Mouse (Mus musculus) MEL (cell line): ENCODE measurements around the gene 4932438A13Rik. TPM values are rescaled to one million over a fixed set of nuclear protein-coding genes. Genes with fewer than 3 reads are reported as not detected.

Source experiments
- DNase-seq: peaks from one replicate; pipeline ENCODE4 v3.0.0; 2011; ENCODE audit warnings: low read depth, low spot score
- H3K27ac ChIP-seq: 2 replicates; pipeline ENCODE4 v1.5.1; 2012; ENCODE audit warnings: low read depth, mild to moderate bottlenecking, control low read depth, low read length, moderate library complexity; ENCODE audit not compliant: control insufficient read depth
- H3K27me3 ChIP-seq, 2 experiments: fragments of 150-350 bp in 1 of 2; sonication (generic) in 1 of 2; 2 replicates each; pipeline ENCODE4 v1.6.1; 2012; ENCODE audit warnings: low read length in 2 of 2, mild to moderate bottlenecking in 2 of 2, improper control_type of control experiment in 1 of 2, moderate library complexity in 1 of 2; ENCODE audit not compliant: insufficient read depth in 2 of 2, control insufficient read depth in 1 of 2
- H3K36me3 ChIP-seq, 2 experiments: 2 replicates each; pipeline ENCODE4 v1.6.1; 2012 to 2014; ENCODE audit warnings: low read length in 2 of 2, improper control_type of control experiment in 1 of 2, inconsistent platforms in 1 of 2, mild to moderate bottlenecking in 1 of 2; ENCODE audit not compliant: insufficient read depth in 2 of 2, control insufficient read depth in 1 of 2
- H3K4me1 ChIP-seq, 2 experiments: fragments of 150-350 bp in 1 of 2; sonication (generic) in 1 of 2; 2 replicates each; pipeline ENCODE4 v1.6.1; 2012; ENCODE audit warnings: low read length in 2 of 2, improper control_type of control experiment in 1 of 2, mild to moderate bottlenecking in 1 of 2; ENCODE audit not compliant: insufficient read depth in 2 of 2, control insufficient read depth in 1 of 2
- H3K4me3 ChIP-seq, 2 experiments: fragments of 150-350 bp in 1 of 2; sonication (generic) in 1 of 2; 2 replicates each; pipeline ENCODE4 v1.5.1; 2012; ENCODE audit warnings: low read depth in 2 of 2, low read length in 2 of 2, mild to moderate bottlenecking in 2 of 2, moderate library complexity in 2 of 2, control low read depth in 1 of 2, improper control_type of control experiment in 1 of 2; ENCODE audit not compliant: control insufficient read depth in 1 of 2, insufficient read depth in 1 of 2
- H3K79me2 ChIP-seq: 2 replicates; pipeline ENCODE4 v1.6.1; 2012; ENCODE audit warnings: mild to moderate bottlenecking, low read length, moderate library complexity; ENCODE audit not compliant: control insufficient read depth, poor library complexity, insufficient read depth
- H3K9ac ChIP-seq: 2 replicates; pipeline ENCODE4 v1.6.1; 2012; ENCODE audit warnings: low read depth, mild to moderate bottlenecking, control low read depth, low read length, moderate library complexity; ENCODE audit not compliant: control insufficient read depth, poor library complexity, severe bottlenecking
- H3K9me3 ChIP-seq: fragments of 150-350 bp; sonication (generic); replicated peaks from 2 replicates; pipeline ENCODE4 v1.6.1; 2012; ENCODE audit warnings: mild to moderate bottlenecking, low read length, improper control_type of control experiment, moderate library complexity; ENCODE audit not compliant: insufficient read depth
- CHD2 ChIP-seq: IDR thresholded peaks from 2 replicates; pipeline ENCODE4 v1.6.1; 2011; ENCODE audit warnings: low read length, improper control_type of control experiment
- GATA1 ChIP-seq: IDR thresholded peaks from 2 replicates; pipeline ENCODE4 v1.6.1; 2011; ENCODE audit warnings: low read depth, low read length, improper control_type of control experiment
- JUND ChIP-seq: IDR thresholded peaks from 2 replicates; pipeline ENCODE4 v1.6.1; 2011; ENCODE audit warnings: low read depth, mild to moderate bottlenecking, improper control_type of control experiment, low read length
- KAT2A ChIP-seq: conservative IDR thresholded peaks from 2 replicates; pipeline ENCODE4 v1.6.1; 2012; ENCODE audit warnings: low read depth, low read length, improper control_type of control experiment, inconsistent platforms
- MAFK ChIP-seq: IDR thresholded peaks from 2 replicates; pipeline ENCODE4 v1.6.1; 2011; ENCODE audit warnings: low read depth, mild to moderate bottlenecking, low read length, improper control_type of control experiment, borderline replicate concordance
- NELFE ChIP-seq: IDR thresholded peaks from 2 replicates; pipeline ENCODE4 v1.6.1; 2011; ENCODE audit warnings: low read depth, low read length, improper control_type of control experiment
- TAL1 ChIP-seq: IDR thresholded peaks from 2 replicates; pipeline ENCODE4 v1.6.1; 2012; ENCODE audit warnings: mild to moderate bottlenecking, inconsistent platforms, low read length, moderate library complexity, mixed read lengths
- TBP ChIP-seq: IDR thresholded peaks from 2 replicates; pipeline ENCODE4 v1.8.0; 2011; ENCODE audit warnings: low read depth, low read length, improper control_type of control experiment
- ZKSCAN1 ChIP-seq: IDR thresholded peaks from 2 replicates; pipeline ENCODE4 v1.6.1; 2012; ENCODE audit warnings: low read depth, mild to moderate bottlenecking, inconsistent platforms, low read length, improper control_type of control experiment, moderate library complexity
- ZMIZ1 ChIP-seq: IDR thresholded peaks from 2 replicates; pipeline ENCODE4 v1.6.1; 2012; ENCODE audit warnings: low read depth, mild to moderate bottlenecking, inconsistent platforms, low read length, improper control_type of control experiment, moderate library complexity
- polyA plus RNA-seq, 2 experiments: library from polyadenylated mRNA; stranded (reverse) in 1 of 2; unstranded in 1 of 2; fragments of >175 nt in 1 of 2; fragments of >200 nt in 1 of 2; gene quantifications; 2 replicates each; pipeline versions ENCODE4 v1.2.1 to v1.2.4; 2012; ENCODE audit warnings: low replicate concordance in 2 of 2, low read depth in 1 of 2; ENCODE audit not compliant: insufficient read length in 2 of 2, insufficient read depth in 1 of 2, missing spikeins in 1 of 2
- total RNA-seq: library from RNA; depleted of rRNA; stranded (reverse); fragments of 300-350 nt; gene quantifications from 2 replicates; pipeline ENCODE4 v1.2.3, GENCODE M21; 2012

The 4932438A13Rik gene
- total and polyA plus RNA-seq, 3 experiments = 11.7 to 102 (median 14.3) TPM

- H3K4me3 ChIP-seq = peak overlapping the region; percentile 100
- peak overlapping the region; percentile 97 for H3K9ac ChIP-seq
- H3K4me1 ChIP-seq = peaks cover 2 to 5% of the 10 kb centered on the region in 2 experiments; a peak in 2 of 4 replicates
- no peaks in the 10 kb centered on the region for H3K9me3 ChIP-seq
- no peaks in the 10 kb centered on the region for H3K27me3 ChIP-seq
- H3K36me3 ChIP-seq = peaks cover 2 to 5% of the 10 kb centered on the region in 2 experiments
- DNase-seq = peak; percentile 39
- H3K79me2 ChIP-seq = peaks cover 10% of the 10 kb centered on the region
- no peak for TF ChIP-seq NELFE
- no peak overlapping the region for H3K27ac ChIP-seq
Observed at GRCm38 (mm10) chr3:36863427-36863826, 523 bp downstream of the 4932438A13Rik start.

- TF ChIP-seq JUND = no peak
- TF ChIP-seq ZKSCAN1 = no peak
- Histone ChIP-seq H3K79me2 (peaks cover 10% of the 10 kb centered on the region), H3K36me3 (peaks cover 2 to 5% of the 10 kb centered on the region in 2 experiments), H3K4me1 (peaks cover 2 to 5% of the 10 kb centered on the region in 2 experiments; a peak in 2 of 4 replicates), H3K4me3 (peak overlapping the region; percentile 100), H3K27ac (no peak overlapping the region), H3K9ac (peak overlapping the region; percentile 97), H3K27me3 (no peaks in the 10 kb centered on the region), H3K9me3 (no peaks in the 10 kb centered on the region)
- DNase-seq = peak; percentile 19
Observed at GRCm38 (mm10) chr3:36863881-36864280, 977 bp downstream of the 4932438A13Rik start.

GRCm38 (mm10) chr3:36864466-36864865 lies 1.6 kb downstream of the 4932438A13Rik start:
- Histone ChIP-seq H3K9me3 (no peaks in the 10 kb centered on the region), H3K27me3 (no peaks in the 10 kb centered on the region), H3K36me3 (peaks cover 2 to 5% of the 10 kb centered on the region in 2 experiments), H3K9ac (no peak overlapping the region), H3K4me1 (peaks cover 2 to 5% of the 10 kb centered on the region in 2 experiments; a peak in 2 of 4 replicates), H3K79me2 (peaks cover 10% of the 10 kb centered on the region), H3K27ac (no peak overlapping the region), H3K4me3 (no peak overlapping the region)
- no peak for DNase-seq
- TF ChIP-seq ZMIZ1 (no peak), TAL1 (no peak), CHD2 (no peak), GATA1 (no peak), KAT2A (no peak), MAFK (no peak), JUND (no peak)

GRCm38 (mm10) chr3:36905372-36905771 lies 42.5 kb downstream of the 4932438A13Rik start:
- H3K4me1 ChIP-seq = no peaks in the 10 kb centered on the region
- no peak for DNase-seq
- no peaks in the 10 kb centered on the region for H3K27me3 ChIP-seq
- H3K79me2 ChIP-seq = no peaks in the 10 kb centered on the region
- H3K27ac ChIP-seq = no peak overlapping the region
- TF ChIP-seq TBP (no peak), GATA1 (0 out of 2 replicates have a peak, but pooled peaks have one; percentile 20)
- H3K9ac ChIP-seq = no peak overlapping the region
- no peaks in the 10 kb centered on the region for H3K9me3 ChIP-seq
- peaks cover 0 to 2% of the 10 kb centered on the region in 2 experiments; a peak in 1 of 4 replicates for H3K36me3 ChIP-seq
- H3K4me3 ChIP-seq = no peak overlapping the region
